Mouse (Mus musculus) layer of hippocampus, adult 2 months (tissue): ENCODE measurements at regions not wholly inside any gene's neighbourhood (a gene's known extent, or its start where the extent isn't known, plus 50 kb on each side); places are given as distances from the start of the nearest gene placed in this dataset.
"Not testable (repeated sequence)": the region's sequence is repeated elsewhere in the genome, so short reads cannot be mapped to it uniquely, and the experiment has no call there.

ENCODE experiments used
- DNase-seq, 2 experiments: peaks; one replicate each; pipeline ENCODE4 v3.0.0; 2022; ENCODE audit warnings: low spot score in 2 of 2
- H3K27ac ChIP-seq: fragments of 200-600 bp; 2 replicates; pipeline ENCODE4 v1.8.1; 2022
- H3K4me3 ChIP-seq: fragments of 200-600 bp; 2 replicates; pipeline ENCODE4 v1.8.1; 2022; ENCODE audit warnings: mild to moderate bottlenecking
- CTCF ChIP-seq: fragments of 200-600 bp; conservative IDR thresholded peaks from 2 replicates; pipeline ENCODE4 v1.8.1; 2022; ENCODE audit warnings: antibody characterized with exemption, mild to moderate bottlenecking, moderate library complexity

GRCm38 (mm10) chr2:51757361-51757760, 130.1 kb downstream of the Tas2r134 start:
- Histone ChIP-seq H3K27ac (no peak overlapping the region), H3K4me3 (no peak overlapping the region)
- TF ChIP-seq CTCF: no peak
- DNase-seq: no peak

DNA sequence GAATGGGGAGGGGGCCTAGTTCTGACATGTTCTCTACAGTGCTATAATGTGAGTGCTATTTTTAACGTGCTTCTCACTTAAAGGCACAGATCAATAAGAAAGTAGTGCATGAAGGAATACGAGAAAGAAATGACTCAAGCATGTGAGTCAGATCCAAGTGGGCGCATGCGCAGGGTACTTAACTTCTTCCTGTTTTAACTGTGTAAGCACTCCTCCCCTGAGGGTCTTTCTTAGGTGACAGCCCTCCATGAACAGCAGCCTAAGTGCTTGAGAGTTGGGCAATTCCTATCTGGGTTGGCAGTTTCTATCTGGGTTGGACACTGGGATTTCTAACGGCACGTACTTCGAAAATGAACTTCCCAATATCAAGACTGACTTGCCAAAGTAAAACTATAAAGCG, 130.8 kb downstream of the Tas2r134 start:
- TF ChIP-seq CTCF: no peak

DNA sequence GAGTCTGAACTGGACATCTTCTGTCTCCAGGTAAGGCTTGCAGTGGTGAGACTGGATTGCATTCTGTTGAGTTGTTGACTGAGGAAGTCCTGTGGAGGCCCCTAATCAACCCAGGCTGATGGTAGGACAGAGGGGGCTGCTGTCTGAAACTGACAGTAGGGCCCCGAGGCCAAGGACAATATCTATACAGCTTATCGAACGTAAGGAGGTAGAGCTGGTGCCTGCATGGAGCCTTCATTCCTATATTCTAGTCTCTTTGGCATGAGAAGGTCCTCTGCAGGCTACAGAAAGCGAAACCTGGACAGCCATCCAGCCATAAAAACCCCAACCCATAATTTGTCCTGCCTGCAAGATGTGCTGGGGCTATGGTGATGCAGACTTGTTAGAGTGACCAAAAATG, 135.6 kb downstream of the Tas2r134 start:
- DNase-seq: no peak
- no peak for TF ChIP-seq CTCF
- H3K4me3 ChIP-seq: no peak overlapping the region
- no peak overlapping the region for H3K27ac ChIP-seq

More for the DNA sequence above, 130.8 kb downstream of the Tas2r134 start:
- Histone ChIP-seq H3K4me3 (no peak overlapping the region), H3K27ac (no peak overlapping the region)
- no peak for DNase-seq

DNA sequence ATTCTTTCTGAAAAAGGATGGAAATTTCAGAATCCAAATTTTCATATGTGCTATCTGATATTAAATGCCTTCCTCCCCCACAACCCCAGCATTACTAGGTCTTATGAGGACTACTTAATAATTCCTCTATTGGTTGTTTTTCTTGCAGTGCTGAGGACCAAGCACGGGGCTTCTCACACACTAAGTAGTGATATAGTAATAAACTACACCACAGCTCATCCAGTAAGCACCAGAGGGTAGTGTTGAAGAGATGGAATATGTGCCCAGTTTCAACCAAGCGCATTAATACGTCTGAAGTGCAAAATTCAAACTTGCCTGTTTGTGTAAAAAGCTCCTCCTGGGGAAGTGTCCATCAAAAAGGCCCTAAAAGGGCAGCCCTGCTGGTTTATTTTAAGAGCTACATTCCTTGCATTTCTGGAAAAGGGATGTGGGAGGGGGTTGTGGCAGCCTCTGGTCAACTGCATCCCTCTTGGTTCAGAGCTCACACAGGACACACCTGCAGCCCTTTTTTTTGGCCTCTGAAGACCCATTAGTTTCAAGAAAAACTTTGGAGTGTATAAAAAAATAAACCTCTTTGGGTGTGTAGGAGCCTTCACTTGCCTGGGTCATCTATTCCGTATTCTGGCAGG, 140.3 kb downstream of the Tas2r134 start:
- TF ChIP-seq CTCF: no peak
- 0 out of 2 replicates have a peak overlapping the region, but pooled peaks have one; percentile 19 for H3K27ac ChIP-seq
- no peak for DNase-seq
- H3K4me3 ChIP-seq: no peak overlapping the region

- H3K27ac ChIP-seq: 0 out of 2 replicates have a peak overlapping the region, but pooled peaks have one; percentile 19
- DNase-seq: peak; percentile 54 to 68
- TF ChIP-seq CTCF: no peak
- H3K4me3 ChIP-seq: no peak overlapping the region
Measured at GRCm38 (mm10) chr2:51768298-51769271, 141.3 kb downstream of the Tas2r134 start.

DNA sequence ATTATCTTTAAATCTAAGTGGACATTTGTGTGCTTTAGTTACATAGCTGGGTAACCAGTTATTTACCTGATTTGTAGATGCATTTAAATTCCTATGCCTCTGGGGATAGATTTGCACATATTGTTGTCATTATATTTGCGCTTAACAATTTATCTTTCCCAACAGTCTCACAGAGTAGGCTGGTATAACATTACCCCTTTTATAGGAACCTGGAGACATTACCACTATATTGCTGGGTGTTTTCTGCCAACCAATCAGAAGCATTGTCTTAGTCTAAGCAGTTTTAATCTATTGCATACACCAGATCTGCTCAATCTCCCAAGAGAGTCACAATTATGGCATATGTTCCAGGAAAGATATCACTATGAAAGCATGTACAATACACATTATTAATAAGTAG, 149.8 kb downstream of the Rbm43 start:
- TF ChIP-seq CTCF: no peak
- Histone ChIP-seq H3K27ac (no peak overlapping the region), H3K4me3 (no peak overlapping the region)
- DNase-seq: no peak

DNA sequence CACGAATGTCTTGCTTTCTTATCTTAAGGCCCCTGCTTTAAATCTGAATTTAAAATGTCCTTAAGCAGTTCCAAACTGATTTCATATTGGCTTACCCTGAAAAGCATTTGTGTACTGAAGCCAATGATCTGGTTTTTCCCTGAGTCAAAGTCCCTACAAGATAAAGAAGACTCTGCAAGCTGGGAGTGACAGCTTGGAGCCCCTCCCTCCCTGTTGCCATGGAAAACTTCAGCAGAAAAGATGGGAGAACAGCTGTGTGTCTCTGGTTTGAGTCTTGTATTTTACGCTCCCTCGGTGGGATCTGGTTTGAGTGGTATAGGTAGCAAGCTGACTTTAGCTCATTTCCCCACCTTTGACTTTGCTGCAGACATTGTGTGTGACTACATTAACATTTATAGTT, 146.1 kb downstream of the Rbm43 start:
- no peak for TF ChIP-seq CTCF
- Histone ChIP-seq H3K27ac (no peak overlapping the region), H3K4me3 (no peak overlapping the region)
- DNase-seq: peak in 1 of 2 experiments; percentile 16

- H3K4me3 ChIP-seq, DNase-seq, H3K27ac ChIP-seq: not testable (repeated sequence)
Measured at GRCm38 (mm10) chr2:51793291-51793690, 141.7 kb downstream of the Rbm43 start.

DNA sequence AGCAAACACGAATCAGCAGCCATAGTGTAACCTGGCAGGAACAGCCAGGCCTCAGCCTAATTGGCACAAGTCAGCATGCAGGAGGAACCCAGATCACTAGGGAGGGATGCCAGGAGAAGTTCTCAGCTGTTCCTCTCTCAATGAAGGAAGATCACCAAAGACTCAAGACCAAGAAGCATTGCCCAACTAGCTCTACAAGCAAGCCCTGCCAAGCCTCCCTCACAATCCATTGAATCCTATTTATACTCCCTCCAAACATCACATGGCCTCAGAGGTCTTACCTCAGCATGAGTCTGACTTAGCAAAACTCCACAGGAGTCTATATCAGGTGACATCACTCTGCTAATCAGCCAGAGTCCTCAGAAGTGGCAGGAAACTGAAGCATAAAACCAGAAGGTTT, 135.1 kb downstream of the Rbm43 start:
- no peak for DNase-seq
- H3K4me3 ChIP-seq: no peak overlapping the region
- no peak overlapping the region for H3K27ac ChIP-seq
- no peak for TF ChIP-seq CTCF

DNA sequence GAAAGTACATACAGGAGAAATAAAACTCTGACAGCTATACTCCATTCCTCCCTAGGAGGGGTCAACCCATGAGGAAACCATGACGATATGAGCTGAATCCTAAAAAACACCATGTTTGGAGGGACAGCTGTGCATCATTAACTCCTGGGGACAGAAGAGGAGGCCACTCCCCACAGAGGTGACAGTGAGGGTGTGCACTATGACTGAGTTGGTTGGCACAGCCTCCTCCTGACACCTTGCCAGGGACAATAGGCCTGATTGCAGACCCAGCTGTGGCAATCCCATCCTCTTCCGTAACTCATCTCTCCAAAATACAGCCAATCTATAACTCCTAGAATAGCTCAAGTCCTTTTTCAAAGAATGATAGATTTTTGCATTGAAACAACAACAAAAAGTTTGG, 112.0 kb downstream of the Rbm43 start:
- H3K27ac ChIP-seq: no peak overlapping the region
- no peak overlapping the region for H3K4me3 ChIP-seq
- TF ChIP-seq CTCF: no peak
- DNase-seq: no peak

GRCm38 (mm10) chr2:51830286-51830944, 104.5 kb downstream of the Rbm43 start:
- DNase-seq: peak in 1 of 2 experiments; percentile 51
- no peak overlapping the region for H3K4me3 ChIP-seq
- TF ChIP-seq CTCF: peak; percentile 85
- no peak overlapping the region for H3K27ac ChIP-seq

- TF ChIP-seq CTCF: no peak
- no peak for DNase-seq
- Histone ChIP-seq H3K27ac (no peak overlapping the region), H3K4me3 (no peak overlapping the region)
Measured at GRCm38 (mm10) chr2:51830965-51831720, 103.8 kb downstream of the Rbm43 start.
